In genomic region chr7:75715939-75716338, GRCm38 (mm10) we compare ENCODE assay signal across 13 mouse cellular contexts.
DNase-seq lines count a peak whose midpoint lies in the region; ATAC-seq and TF ChIP-seq lines count a peak whose summit lies in the region.
"Had no signal": no experiment of that assay in that cellular context is flagged by ENCODE, and none has a peak within 500 bp of the region (broad histone marks: within the 10 kb centered on the region; RNA-seq: fewer than 3 reads in every experiment).

No protein-coding gene starts in this region.

- H3K4me3 ChIP-seq in midbrain, postnatal 0 days (ENCODE audit: low read depth, low read length): no peak overlapping the region
- H3K4me3 ChIP-seq: erythroblast, embryonic 14.5 days; limb, embryonic 15.5 days had no signal

- H3K9ac ChIP-seq in midbrain, postnatal 0 days (replicated peaks; ENCODE audit: low read length, poor library complexity, severe bottlenecking): no peak overlapping the region
- H3K9ac ChIP-seq: limb, embryonic 15.5 days had no signal

- no peak overlapping the region for H3K4me2 ChIP-seq in midbrain, postnatal 0 days (ENCODE audit: low read depth, low read length, poor library complexity, severe bottlenecking)
- H3K4me2 ChIP-seq: limb, embryonic 15.5 days had no signal

- 0 out of 2 replicates have a peak, but pooled peaks cover 3% of the 10 kb centered on the region for H3K36me3 ChIP-seq in midbrain, postnatal 0 days (ENCODE audit: insufficient read depth, low read length)

- no peak for ATAC-seq in erythroblast, adult 5-6 weeks (replicated peaks; ENCODE audit: low FRiP score, poor library complexity, severe bottlenecking)
- no peak for ATAC-seq in inflammation-experienced regulatory T-cells, adult 6 months
- ATAC-seq in midbrain, postnatal 0 days (ENCODE audit: low FRiP score): no peak
- ATAC-seq: hindbrain, embryonic 16.5 days had no signal

- DNase-seq in 3T3-L1 (ENCODE audit: low read depth, low spot score): peak; percentile 22
- DNase-seq in adrenal gland, adult 2 months: peak; percentile 69
- peak; percentile 81 to 92 for DNase-seq in heart, adult 18-20 months
- peak; percentile 66 for DNase-seq in kidney, adult 9 months
- DNase-seq in right cerebral cortex, postnatal 36 days (ENCODE audit: low spot score in 2 of 2): no peak
- DNase-seq in midbrain, postnatal 0 days (ENCODE audit: low spot score): no peak
- DNase-seq: right cerebral cortex, postnatal 14 days had no signal

- H3K27ac ChIP-seq in midbrain, postnatal 0 days (ENCODE audit: low read depth, low read length): no peak overlapping the region
- H3K27ac ChIP-seq: limb, embryonic 15.5 days had no signal

- H3K4me1 ChIP-seq in midbrain, postnatal 0 days (ENCODE audit: insufficient read depth, low read length): no peaks in the 10 kb centered on the region
- H3K4me1 ChIP-seq: limb, embryonic 15.5 days had no signal

- H3K9me3 ChIP-seq in midbrain, postnatal 0 days (ENCODE audit: low read length): no peaks in the 10 kb centered on the region
- H3K9me3 ChIP-seq: G1E; limb, embryonic 15.5 days had no signal

- TF ChIP-seq CTCF in midbrain, postnatal 0 days (IDR thresholded peaks at IDR 0.05): no peak

- WGBS in midbrain, postnatal 0 days: 86% methylated on average over 4 of the region's 4 CpGs

- H3K27me3 ChIP-seq in midbrain, postnatal 0 days (ENCODE audit: insufficient read depth, low read length): no peaks in the 10 kb centered on the region
- H3K27me3 ChIP-seq: limb, embryonic 15.5 days had no signal

Comparison
In these comparisons a context has a peak if more than half of its experiments do, and no peak if none do; other contexts are left out.
1. DNase-seq: peak in 3T3-L1 (single experiment), adrenal gland, adult 2 months (single experiment), heart, adult 18-20 months (2 of 2) and kidney, adult 9 months (single experiment); none in right cerebral cortex, postnatal 36 days (0 of 2) and midbrain, postnatal 0 days (single experiment).